Mouse (Mus musculus): Measurements from ENCODE around the gene Mcf2l.
A peak's percentile ranks its signal among the peaks of the same experiment; 100 is the strongest.

Mcf2l gene

GRCm38 (mm10) chr8:12874194-12874791 lies 687 bp downstream of the Mcf2l start:
- DNase-seq (ENCODE audit: low spot score in 2 of 2) = no peak

GRCm38 (mm10) chr8:12874971-12875370 lies 1.4 kb downstream of the Mcf2l start:
- no peak for DNase-seq (ENCODE audit: low spot score in 2 of 2)

- no peak for DNase-seq (ENCODE audit: low spot score in 2 of 2)
Observed at GRCm38 (mm10) chr8:12877126-12877525, 3.5 kb downstream of the Mcf2l start.

- DNase-seq (ENCODE audit: low spot score in 2 of 2) = no peak
Observed at GRCm38 (mm10) chr8:12880163-12880562, 6.6 kb downstream of the Mcf2l start.

- DNase-seq (ENCODE audit: low spot score in 2 of 2) = peak; percentile 17 to 29
Observed at GRCm38 (mm10) chr8:12883051-12884004, 9.7 kb downstream of the Mcf2l start.

- DNase-seq (ENCODE audit: low spot score in 2 of 2) = no peak
Observed at GRCm38 (mm10) chr8:12887772-12888435, 14.3 kb downstream of the Mcf2l start.

GRCm38 (mm10) chr8:12889046-12889598 lies 15.5 kb downstream of the Mcf2l start:
- no peak for DNase-seq (ENCODE audit: low spot score in 2 of 2)

GRCm38 (mm10) chr8:12892882-12893446 lies 19.4 kb downstream of the Mcf2l start:
- no peak for DNase-seq (ENCODE audit: low spot score in 2 of 2)

GRCm38 (mm10) chr8:12893797-12894578 lies 20.4 kb downstream of the Mcf2l start:
- no peak for DNase-seq (ENCODE audit: low spot score in 2 of 2)

- no peak for DNase-seq (ENCODE audit: low spot score in 2 of 2)
Observed at GRCm38 (mm10) chr8:12894783-12895534, 21.4 kb downstream of the Mcf2l start.

GRCm38 (mm10) chr8:12895535-12896150 lies 22.0 kb downstream of the Mcf2l start:
- no peak for DNase-seq (ENCODE audit: low spot score in 2 of 2)

- peak; percentile 46 to 51 for DNase-seq (ENCODE audit: low spot score in 2 of 2)
Observed at GRCm38 (mm10) chr8:12896494-12897373, 23.1 kb downstream of the Mcf2l start.

- DNase-seq (ENCODE audit: low spot score in 2 of 2) = peak; percentile 62 to 79
Observed at GRCm38 (mm10) chr8:12897815-12898214, 24.2 kb downstream of the Mcf2l start.

GRCm38 (mm10) chr8:12903790-12904415 lies 30.3 kb downstream of the Mcf2l start:
- DNase-seq (ENCODE audit: low spot score in 2 of 2) = peak; percentile 26 to 54

- DNase-seq (ENCODE audit: low spot score in 2 of 2) = no peak
Observed at GRCm38 (mm10) chr8:12905122-12905521, 31.5 kb downstream of the Mcf2l start.

- peak; percentile 77 to 93 for DNase-seq (ENCODE audit: low spot score in 2 of 2)
Observed at GRCm38 (mm10) chr8:12905599-12906321, 32.2 kb downstream of the Mcf2l start.

- DNase-seq (ENCODE audit: low spot score in 2 of 2) = no peak
Observed at GRCm38 (mm10) chr8:12906597-12906996, 33.0 kb downstream of the Mcf2l start.

- peak; percentile 56 to 82 for DNase-seq (ENCODE audit: low spot score in 2 of 2)
Observed at GRCm38 (mm10) chr8:12907730-12908129, 34.1 kb downstream of the Mcf2l start.
